Mouse (Mus musculus): Measurements from ENCODE around the gene Rfc5.
"Not testable (repeated sequence)": the region's sequence is repeated elsewhere in the genome, so short reads cannot be mapped to it uniquely, and the experiment has no call there.

Rfc5 gene

DNA sequence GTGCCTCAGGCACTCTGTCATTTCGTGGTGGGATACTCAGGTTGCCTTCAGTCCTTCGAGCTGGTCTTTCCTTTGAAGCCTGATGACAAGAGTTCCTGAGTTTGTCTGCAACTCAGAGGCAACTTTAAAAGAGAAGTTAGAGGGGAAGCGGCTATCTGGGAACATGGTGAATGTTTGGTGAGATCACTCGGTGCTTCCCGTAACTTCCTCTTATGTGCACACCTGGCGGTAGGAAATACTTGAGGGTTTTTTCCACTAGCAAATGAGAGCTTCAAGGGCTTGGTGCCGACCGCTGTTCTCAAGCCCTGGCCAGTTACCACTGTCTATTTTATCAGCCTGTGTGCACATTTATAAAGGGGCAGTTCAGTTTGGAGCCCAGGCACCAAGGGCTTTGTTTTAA lies 34.7 kb downstream of the Rfc5 start:
- DNase-seq (ENCODE audit: extremely low read depth, insufficient read length, low spot score): no peak

DNA sequence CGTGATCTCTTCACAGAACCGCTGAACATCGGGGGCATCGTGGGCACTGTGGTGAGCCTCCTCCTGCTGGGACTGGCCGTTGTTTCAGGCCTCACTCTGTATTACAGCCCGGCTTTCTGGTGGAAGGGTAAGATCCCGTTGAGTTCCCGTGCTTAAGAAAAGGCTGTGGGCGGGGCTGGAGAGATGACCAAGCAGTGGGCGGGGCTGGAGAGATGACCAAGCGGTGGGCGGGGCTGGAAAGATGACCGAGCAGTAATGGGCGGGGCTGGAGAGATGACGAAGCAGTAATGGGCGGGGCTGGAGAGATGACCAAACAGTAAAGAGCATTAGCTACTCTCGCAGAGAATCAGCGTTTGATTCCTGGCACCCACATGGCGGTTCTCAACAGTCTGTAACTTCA lies 40.6 kb downstream of the Rfc5 start:
- DNase-seq (ENCODE audit: extremely low read depth, insufficient read length, low spot score): peak; percentile 48

DNA sequence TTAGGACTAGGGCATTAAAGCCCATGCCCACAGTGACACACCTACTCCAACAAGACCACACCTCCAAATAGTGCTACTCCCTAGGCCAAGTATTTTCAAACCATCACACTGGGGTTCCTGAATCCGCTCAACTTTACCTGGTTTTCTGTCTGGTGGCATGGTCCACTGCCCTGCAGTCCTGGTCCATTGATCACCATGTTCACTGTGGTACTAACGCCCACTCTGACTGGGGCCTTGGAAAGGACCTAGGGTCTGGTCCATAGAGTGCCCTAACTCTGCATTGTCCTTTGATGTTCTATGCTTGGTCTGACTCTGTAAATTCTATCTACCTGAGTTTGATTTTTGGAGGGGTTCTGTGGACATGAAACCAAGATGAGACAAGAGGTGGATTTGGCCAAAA lies 41.0 kb downstream of the Rfc5 start:
- no peak for DNase-seq (ENCODE audit: extremely low read depth, insufficient read length, low spot score)

DNA sequence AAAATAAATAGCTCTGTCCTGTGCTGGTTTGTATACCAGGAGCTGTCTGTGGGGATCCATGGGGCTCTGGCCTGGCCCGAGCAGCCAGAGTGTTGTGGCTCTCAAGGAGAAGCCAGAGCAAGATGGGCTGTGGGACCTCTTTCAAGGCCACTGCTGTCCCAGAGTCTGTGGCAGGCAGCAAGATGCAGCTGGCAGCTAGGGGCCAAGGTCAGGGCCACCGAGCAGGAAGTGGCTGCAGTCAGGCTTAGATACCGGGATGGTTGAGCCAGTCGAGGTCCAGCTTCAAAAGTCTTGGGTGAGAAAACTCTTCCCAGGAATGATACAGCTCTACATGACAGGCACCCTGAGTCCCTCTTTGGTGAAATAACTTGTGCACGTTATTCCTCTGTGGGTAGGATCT lies 41.8 kb downstream of the Rfc5 start:
- DNase-seq (ENCODE audit: extremely low read depth, insufficient read length, low spot score): no peak

DNA sequence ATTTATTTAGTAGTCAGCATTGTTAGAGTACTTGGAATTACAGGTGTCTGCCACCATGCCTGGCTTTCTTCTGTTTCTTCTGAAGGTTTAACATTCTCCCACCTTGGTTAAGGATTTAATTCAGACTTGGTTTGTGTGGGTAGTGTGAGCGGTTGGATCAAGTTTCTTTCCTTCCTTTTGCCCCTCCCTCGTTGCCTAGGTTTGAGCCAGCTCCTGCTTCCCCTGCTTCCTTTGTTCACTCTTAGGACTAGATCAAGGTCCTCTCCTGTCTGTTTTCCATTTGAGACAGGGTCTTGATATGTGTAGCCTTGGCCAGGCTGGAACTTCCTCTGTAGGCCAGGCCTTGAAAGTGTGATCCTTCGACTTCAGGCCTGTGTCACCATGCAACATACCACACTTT lies 42.6 kb downstream of the Rfc5 start:
- DNase-seq (ENCODE audit: extremely low read depth, insufficient read length, low spot score): no peak

DNA sequence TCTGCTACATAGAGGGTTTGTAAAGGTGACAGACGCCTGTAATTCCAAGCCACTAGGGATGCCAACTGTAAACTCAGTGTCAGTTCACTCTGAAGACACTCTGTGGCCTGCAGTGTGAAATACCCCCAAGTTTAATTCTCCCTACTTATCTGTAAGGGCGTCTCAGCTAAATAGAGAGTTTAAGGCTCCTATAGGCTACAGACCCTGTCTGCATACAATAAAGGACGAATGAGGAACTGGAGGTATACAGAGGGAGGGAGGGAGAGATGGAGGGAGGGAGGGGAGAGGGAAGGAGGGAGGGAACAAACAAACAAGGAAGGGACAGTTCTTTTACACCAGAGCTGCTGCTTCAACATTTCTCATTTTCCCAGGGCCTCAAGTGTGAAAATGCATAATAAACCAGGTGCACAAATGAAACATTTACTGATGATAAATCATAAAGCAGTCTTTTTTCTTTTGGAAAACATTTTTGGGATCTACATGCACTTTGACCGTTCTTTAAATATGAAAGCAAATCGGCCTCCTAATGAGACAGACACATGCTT lies 43.3 kb downstream of the Rfc5 start:
- DNase-seq (ENCODE audit: extremely low read depth, insufficient read length, low spot score): no peak

DNA sequence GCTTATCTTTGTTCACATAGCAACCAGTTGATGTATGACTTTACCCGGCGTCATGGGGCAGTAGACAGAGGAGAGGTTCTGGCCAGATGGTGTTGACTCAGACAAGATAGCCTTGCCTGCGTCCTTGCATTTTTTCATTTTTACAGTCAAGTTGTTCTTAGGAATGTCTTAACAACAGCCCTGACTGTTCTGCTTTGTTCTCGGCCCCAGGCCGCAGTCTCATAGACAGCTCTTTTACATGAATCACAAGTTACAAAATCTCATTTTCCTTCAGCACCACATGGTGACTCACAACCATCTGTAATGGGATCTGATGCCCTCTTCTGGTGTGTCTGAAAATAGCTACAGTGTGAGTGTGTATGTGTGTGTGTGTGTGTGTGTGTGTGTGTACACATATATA lies 44.4 kb downstream of the Rfc5 start:
- not testable (repeated sequence) for DNase-seq (ENCODE audit: extremely low read depth, insufficient read length, low spot score)

DNA sequence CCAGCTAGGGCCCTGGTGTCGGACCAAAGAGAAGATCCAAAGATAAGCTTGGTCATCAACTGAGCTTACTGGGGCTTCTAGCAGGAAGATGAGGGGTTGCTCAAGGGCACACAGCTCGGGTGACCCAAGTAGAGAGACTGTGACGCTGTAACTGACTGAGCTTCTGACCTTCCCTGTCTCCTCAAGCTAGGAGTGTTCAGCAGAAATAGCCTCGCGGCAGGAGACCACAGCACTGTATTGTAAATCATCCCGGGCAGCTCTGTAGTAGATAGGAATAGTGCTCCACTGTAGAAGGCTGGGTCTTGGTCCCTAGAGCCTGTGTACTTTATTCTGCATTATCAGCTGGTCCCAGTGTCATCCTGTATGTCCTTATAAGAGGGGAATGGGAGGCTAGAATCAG lies 47.0 kb downstream of the Rfc5 start:
- no peak for DNase-seq (ENCODE audit: extremely low read depth, insufficient read length, low spot score)

DNA sequence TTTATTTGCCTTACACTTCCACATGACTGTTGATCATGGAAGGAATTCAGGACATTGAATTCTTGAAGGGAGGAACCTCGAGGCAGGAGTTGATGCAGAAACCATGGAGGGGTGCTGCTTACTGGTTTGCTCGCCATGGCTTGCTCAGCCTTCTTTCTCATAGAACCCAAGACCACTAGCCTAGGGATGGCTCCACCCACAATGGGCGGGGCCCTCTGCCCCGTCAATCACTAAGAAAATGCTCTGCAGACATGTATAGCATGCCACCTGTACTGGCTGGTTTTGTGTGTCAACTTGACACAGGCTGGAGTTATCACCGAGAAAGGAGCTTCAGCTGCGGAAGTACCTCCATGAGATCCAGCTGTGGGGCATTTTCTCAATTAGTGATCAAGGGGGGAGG lies 48.8 kb downstream of the Rfc5 start:
- no peak for DNase-seq (ENCODE audit: extremely low read depth, insufficient read length, low spot score)

DNA sequence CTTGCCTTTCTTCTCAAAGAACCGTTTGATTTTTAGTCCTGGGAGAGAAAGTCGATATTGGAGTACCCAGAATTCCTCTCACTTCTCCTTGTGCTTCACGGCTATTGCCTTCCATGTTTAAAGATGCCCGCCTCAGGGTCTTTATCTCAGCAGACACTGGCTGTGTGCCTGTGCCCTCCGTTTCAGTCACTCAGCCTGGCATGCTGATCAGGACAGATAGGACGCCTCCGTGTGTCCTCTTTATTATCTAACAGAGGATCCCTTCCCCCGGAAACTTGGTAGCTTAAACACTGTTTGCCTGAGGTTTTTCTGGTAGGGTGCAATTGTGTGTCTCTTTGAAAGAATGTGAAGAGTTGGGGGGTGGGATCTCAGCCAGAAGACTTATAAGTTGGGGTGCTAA lies 50.3 kb downstream of the Rfc5 start:
- no peak for DNase-seq (ENCODE audit: extremely low read depth, insufficient read length, low spot score)

DNA sequence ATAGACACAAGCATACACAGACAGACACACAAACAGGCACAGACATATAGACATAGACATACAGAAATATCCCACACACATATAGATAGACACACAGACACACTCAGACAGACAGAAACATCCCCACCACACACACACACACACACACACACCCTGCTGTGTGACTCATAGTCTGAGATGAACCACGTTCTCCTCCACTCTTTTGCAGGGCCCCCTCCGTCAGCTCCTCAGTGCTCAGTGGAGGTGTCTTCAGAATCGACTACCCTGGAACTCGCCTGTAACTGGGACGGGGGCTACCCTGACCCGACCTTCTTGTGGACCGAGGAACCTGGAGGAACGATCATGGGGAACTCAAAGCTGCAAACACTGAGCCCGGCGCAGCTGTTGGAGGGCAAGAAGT lies 50.8 kb downstream of the Rfc5 start:
- no peak for DNase-seq (ENCODE audit: extremely low read depth, insufficient read length, low spot score)

DNA sequence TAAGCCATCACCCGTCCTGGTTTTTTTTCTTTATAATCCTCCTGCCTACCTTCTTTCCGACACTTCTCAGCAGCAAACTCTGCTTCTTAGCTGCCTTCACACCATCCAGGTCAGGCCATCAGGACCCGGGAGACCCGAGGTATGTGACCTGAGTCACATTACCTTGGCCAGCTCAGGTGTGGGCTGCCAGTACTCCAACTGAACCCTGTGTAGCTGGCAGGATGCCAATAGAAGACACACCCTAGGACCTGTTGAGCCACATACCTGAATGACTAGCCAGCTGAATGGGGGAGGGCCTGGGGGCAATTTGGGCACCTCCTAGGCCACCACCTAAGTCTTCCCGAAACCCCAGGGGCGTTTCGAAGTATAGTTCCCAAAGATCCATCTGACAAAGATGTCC lies 58.4 kb downstream of the Rfc5 start:
- no peak for DNase-seq (ENCODE audit: extremely low read depth, insufficient read length, low spot score)

Data from 3134 (cell line).